Mouse (Mus musculus) olfactory bulb, adult 2 months (tissue): ENCODE data around the gene Papss1. TPM values are rescaled to one million over a fixed set of nuclear protein-coding genes. Genes with fewer than 3 reads are reported as not detected.

Source experiments
- H3K27ac ChIP-seq: fragments of 200-500 bp; 2 replicates; pipeline ENCODE4 v1.5.1; 2012; ENCODE audit warnings: low read depth, low read length; ENCODE audit not compliant: insufficient read depth
- H3K4me1 ChIP-seq: fragments of 200-500 bp; 2 replicates; pipeline ENCODE4 v1.6.1; 2012; ENCODE audit warnings: low read length; ENCODE audit not compliant: control insufficient read depth, insufficient read depth
- H3K4me3 ChIP-seq: fragments of 200-500 bp; 2 replicates; pipeline ENCODE4 v1.5.1; 2012; ENCODE audit warnings: mild to moderate bottlenecking, low read depth, low read length, moderate library complexity; ENCODE audit not compliant: insufficient read depth
- CTCF ChIP-seq: fragments of 200-500 bp; IDR thresholded peaks from 2 replicates; pipeline ENCODE4 v1.5.1; 2012; ENCODE audit warnings: low read depth, mild to moderate bottlenecking, low read length, moderate library complexity; ENCODE audit not compliant: insufficient read depth
- POLR2A ChIP-seq: fragments of 200-500 bp; IDR thresholded peaks from 2 replicates; pipeline ENCODE4 v1.6.1; 2012; ENCODE audit warnings: mild to moderate bottlenecking, low read depth, low read length, moderate library complexity; ENCODE audit not compliant: insufficient read depth
- WGBS: fragments of 180-500 bp; shearing (Covaris S2); methylation state at CpG from one replicate; pipeline ENCODE4 v1.1.7; 2018; 5-methylcytosine and 5-hydroxymethylcytosine counted together
- polyA plus RNA-seq: library from polyadenylated mRNA; stranded (reverse); fragments of >200 nt; gene quantifications from 2 replicates; pipeline ENCODE4 v1.2.4, GENCODE M21; 2012; ENCODE audit warnings: low replicate concordance; ENCODE audit not compliant: missing spikeins, insufficient read depth, insufficient read length

Gene Papss1
- not detected in 2 replicates for polyA plus RNA-seq

DNA sequence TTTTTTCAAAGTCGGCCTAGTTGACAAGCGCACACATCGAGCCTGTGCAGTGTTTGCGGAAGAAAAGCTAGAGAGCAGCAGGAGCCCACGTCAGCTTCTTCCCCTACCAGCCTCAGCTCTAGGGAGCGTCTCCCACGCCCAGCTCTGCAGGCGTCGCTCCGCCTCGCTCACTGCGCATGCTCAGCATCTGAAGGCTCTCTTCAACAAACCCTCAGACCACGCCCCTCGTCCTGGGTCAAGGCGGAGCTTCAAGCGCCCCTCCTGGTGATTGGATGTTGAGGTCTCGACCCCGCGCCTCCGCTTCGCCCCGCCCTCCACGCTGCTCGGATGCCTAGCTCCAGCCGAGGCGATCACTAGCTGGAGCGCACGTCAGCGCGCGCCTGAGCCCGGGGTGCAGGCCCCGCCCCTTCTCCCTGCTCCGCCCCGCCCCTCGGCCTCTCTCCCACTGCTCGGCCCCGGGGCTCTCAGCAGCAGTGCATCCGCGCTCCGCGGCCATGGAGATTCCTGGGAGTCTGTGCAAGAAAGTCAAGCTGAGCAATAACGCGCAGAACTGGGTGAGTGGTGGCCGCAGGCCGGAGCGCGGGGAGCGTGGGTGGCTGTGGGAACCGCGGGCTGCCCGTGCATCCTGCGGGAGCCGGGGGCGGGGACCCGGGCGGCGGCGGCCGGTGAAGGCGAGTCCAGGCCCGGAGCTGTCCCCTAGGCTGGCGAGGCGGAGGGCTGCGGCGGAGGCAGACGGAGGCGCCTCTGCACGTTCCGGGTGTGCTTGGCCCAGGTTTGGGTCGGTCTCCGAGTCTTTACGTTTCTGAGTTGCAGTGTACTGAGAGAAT lies at the start of gene Papss1:
Gene Papss1, plus strand, starts transcription at position 339 of the 827 bp plus-strand sequence.
- WGBS: under 1% methylated on average over 72 of the region's 73 CpGs
- peak within 1 kb of the TSS; percentile 88 for H3K4me3 ChIP-seq
- peaks cover 4% of the 10 kb centered on the region; the same call in 1 of the 2 replicates for H3K4me1 ChIP-seq
- H3K27ac ChIP-seq: peak within 1 kb of the TSS; percentile 56
- TF ChIP-seq CTCF (0 out of 2 replicates have a peak, but pooled peaks have one; percentile 6), POLR2A (peak; percentile 67)

DNA sequence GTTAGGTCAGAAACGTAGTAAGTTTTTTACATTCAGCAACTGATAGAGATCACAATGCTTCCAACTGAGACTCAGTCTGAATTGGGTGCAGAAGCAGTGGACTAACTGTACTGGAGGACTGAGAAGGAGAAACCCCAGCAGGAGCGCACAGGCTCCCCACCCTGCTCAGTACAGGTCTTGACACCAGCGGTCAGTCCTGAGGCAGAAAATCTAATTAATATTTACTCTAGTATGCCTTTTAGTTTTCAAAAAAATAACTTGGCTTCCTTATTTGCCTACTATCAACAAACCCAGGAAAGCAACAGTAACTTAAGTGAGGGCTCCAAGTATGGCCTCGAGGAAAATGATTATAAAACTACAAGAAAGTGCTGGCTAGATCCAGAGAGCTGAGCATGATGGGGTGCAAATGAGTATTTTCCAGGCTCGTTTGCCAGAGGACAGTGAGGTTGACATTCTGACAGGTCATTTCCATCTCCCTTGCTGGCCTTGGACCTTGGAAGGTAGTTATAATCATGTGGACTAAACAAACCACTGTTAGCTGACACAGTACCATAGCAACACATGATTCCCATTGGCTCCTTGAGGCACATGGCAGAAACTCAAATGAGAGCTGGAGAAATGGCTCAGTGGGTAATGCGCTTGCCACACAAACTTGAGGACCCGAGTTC lies 48.1 kb upstream of the Papss1 start:
- Histone ChIP-seq H3K4me1 (no peaks in the 10 kb centered on the region), H3K27ac (no peak overlapping the region), H3K4me3 (no peak overlapping the region)
- WGBS: 89% methylated on average over 7 of the region's 7 CpGs
- TF ChIP-seq POLR2A: no peak
- no peak for TF ChIP-seq CTCF

GRCm38 (mm10) chr3:131517756-131518155 lies 46.8 kb upstream of the Papss1 start:
- no peak overlapping the region for H3K4me3 ChIP-seq
- H3K4me1 ChIP-seq: no peaks in the 10 kb centered on the region
- no peak overlapping the region for H3K27ac ChIP-seq
- TF ChIP-seq POLR2A (no peak), CTCF (no peak)
- WGBS: 29% methylated on average over 6 of the region's 6 CpGs

GRCm38 (mm10) chr3:131521206-131521605 lies 43.4 kb upstream of the Papss1 start:
- no peaks in the 10 kb centered on the region for H3K4me1 ChIP-seq
- TF ChIP-seq CTCF: no peak
- no peak for TF ChIP-seq POLR2A
- WGBS: 60% methylated on average over 4 of the region's 4 CpGs
- no peak overlapping the region for H3K4me3 ChIP-seq
- H3K27ac ChIP-seq: no peak overlapping the region

DNA sequence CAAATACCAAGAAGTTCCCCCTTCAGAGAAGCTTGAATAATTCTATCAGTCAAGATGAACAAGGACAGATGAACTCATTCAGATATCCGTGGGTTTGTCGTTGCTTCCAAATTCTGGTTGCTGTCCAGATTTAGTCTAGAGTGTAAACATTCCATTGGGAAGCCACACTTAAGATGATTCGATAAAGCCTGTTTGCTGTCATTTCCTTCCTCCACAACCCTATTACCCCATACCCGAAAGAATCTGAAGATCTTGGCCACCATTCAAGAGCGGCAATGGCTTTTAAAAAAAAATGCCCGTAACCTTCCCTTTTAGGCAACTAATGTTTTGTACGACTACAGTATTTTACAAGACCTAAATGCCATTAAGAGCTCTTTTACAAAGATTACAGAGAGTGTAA lies 42.3 kb upstream of the Papss1 start:
- WGBS: 66% methylated on average over 7 of the region's 7 CpGs
- Histone ChIP-seq H3K27ac (no peak overlapping the region), H3K4me1 (no peaks in the 10 kb centered on the region), H3K4me3 (no peak overlapping the region)
- TF ChIP-seq CTCF (no peak), POLR2A (no peak)

DNA sequence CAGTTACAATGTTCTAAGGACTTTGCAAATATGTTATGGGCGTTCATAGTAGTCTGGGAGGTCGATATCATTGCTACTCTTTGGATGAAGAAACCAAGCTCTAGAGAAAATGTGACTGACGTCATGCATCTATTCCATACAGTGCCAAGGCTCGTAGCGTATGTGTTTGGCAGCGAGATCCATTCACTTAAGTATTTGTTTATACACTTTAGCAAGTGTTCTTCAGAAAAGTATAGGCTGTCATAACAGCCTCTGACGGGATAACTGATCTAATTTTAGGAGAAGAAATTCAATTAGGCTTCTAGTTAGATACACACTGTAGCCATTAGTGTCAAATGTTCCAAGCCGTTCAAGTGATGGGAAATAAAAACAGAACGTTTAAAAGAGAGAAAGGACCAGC lies 40.8 kb upstream of the Papss1 start:
- Histone ChIP-seq H3K4me1 (no peaks in the 10 kb centered on the region), H3K27ac (no peak overlapping the region), H3K4me3 (no peak overlapping the region)
- WGBS: 52% methylated on average over 9 of the region's 9 CpGs
- TF ChIP-seq CTCF (no peak), POLR2A (no peak)

GRCm38 (mm10) chr3:131524210-131524609 lies 40.4 kb upstream of the Papss1 start:
- no peak for TF ChIP-seq POLR2A
- Histone ChIP-seq H3K4me1 (no peaks in the 10 kb centered on the region), H3K4me3 (no peak overlapping the region), H3K27ac (no peak overlapping the region)
- WGBS: 74% methylated on average over 5 of the region's 5 CpGs

DNA sequence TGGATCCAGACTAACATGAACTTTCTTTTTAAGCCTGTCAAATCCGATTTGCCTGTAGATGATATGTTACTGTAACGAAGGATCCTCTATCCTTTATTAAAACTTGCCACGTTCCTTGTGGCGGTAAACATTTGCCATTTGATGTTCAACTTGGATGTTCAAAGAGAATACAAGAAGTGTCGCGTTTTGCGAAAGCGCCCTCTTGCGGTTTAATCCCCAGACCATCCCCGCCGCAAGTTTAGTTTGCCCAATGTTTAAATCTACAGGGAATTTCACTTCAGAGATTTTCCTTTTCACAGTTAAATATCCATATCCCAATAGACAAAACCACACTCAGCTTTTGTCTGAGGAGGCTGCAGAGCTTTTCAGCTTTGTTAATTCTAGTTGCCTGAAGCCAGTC lies 39.8 kb upstream of the Papss1 start:
- H3K27ac ChIP-seq: no peak overlapping the region
- peak; percentile 14; the same call in 1 of the 2 replicates for TF ChIP-seq CTCF
- TF ChIP-seq POLR2A: no peak
- no peaks in the 10 kb centered on the region for H3K4me1 ChIP-seq
- H3K4me3 ChIP-seq: no peak overlapping the region
- 16% methylated on average over 11 of the region's 11 CpGs for WGBS

GRCm38 (mm10) chr3:131525229-131525628 lies 39.3 kb upstream of the Papss1 start:
- Histone ChIP-seq H3K4me3 (no peak overlapping the region), H3K27ac (no peak overlapping the region), H3K4me1 (no peaks in the 10 kb centered on the region)
- TF ChIP-seq CTCF (no peak), POLR2A (no peak)
- WGBS: 94% methylated on average over 3 of the region's 3 CpGs
